Mouse (Mus musculus) megakaryocyte progenitor cell, adult 5-6 weeks (primary cell): Measurements from ENCODE around the gene Svs5. TPM values are rescaled to one million over a fixed set of nuclear protein-coding genes. Genes with fewer than 3 reads are reported as not detected.
A peak's percentile ranks its signal among the peaks of the same experiment; 100 is the strongest.

ENCODE experiments used
- ATAC-seq: replicated peaks from 2 replicates; pipeline ENCODE4 v1.8.0; 2016; ENCODE audit warnings: mild to moderate bottlenecking, moderate TSS enrichment, inconsistent platforms; ENCODE audit not compliant: poor library complexity
- total RNA-seq, 2 experiments: library from RNA; stranded (forward) in 1 of 2; stranded (reverse) in 1 of 2; fragments of 157-497, 149-512 nt in 1 of 2; fragments of 200-1000 nt in 1 of 2; gene quantifications; 2 replicates each; pipeline versions ENCODE4 v1.2.3 to v1.2.4; 2015 to 2017

Svs5 gene
- total RNA-seq, 2 experiments from 2014 or later = not detected

DNA sequence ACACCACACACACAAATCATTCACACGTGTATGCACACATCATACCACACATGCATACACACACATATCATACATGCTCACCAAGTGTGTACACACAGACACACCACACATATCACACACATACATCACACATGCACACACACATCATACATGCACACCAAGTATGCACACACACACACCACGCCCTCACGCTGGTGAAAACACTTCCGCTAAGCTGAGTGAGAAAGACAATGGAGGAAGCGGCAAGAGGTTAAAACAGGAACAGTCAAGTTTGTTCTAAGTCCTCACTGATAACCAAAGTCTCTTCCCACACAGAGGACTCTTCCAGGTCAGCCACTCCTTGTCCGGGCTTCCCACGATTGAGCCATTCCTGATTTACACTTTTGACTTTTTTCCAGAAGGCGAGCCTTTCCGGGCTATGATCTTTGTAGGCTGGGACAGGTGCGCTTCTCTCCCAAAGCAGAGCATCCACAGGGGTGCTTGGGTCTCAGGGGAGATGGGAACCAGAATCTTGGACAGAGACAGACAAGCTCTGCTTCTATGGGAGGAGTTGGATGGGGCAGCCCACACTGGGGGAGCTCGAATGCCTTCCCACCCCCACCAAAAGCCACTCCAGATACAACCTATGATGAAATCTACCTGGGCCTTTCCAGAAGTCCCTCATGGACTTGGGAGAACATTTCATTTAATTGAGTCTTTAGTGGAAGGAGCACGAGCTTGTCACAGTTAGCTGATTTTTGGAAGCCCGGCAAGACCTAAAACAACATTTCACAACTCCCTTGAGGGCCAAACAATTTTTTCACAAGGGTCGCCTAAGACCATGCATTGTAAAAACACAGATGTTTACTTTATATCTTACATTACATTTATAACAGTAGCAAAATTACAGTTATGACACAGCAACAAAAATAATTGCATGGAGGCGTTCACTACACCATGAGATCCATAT, 45.2 kb downstream of the Svs5 start:
- ATAC-seq = 0 out of 2 replicates have a peak, but pooled peaks have one; percentile 16

DNA sequence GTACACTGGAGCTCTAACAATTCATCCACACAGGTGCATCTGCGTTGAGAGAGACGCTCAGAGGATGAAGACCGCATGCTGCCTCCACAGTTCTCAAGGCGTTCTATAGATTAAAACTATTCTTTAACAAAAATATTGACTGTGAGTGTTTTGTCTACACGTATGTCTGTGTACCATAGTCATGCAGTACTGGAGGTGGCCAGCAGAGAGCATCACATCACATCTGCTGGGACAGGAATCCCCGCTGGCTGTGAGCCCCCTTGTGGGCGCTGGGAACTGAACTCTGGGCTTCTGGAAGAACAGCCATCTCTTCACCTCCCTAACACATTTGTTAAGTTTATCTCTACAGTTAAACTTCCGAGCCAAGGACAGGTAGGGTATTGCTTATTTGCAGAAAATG, 49.2 kb downstream of the Svs5 start:
- no peak for ATAC-seq

DNA sequence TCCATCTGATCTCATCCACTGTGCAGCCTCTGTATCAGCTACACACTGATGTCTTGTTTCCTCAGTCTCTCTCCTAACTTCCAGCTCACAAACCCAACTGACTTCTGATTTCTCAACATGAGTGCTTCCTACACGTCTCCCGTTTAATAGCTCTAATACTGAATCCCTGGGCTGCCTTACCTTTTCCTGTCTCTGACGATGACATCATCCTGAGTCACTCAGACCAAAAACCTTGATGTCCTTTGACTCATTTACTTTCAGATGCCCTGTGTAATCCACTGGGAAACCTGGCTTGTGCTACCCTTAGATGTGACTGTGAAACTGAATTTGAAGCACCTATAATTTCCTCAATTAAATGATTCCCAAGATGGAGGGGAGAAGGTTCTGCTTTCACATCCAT, 50.4 kb downstream of the Svs5 start:
- no peak for ATAC-seq

Other genes with a start within 250 kb of the Svs5 start
- 0.05 TPM in 1 of 2 replicates, not detected in the other for gene Kcns1, start 161.6 kb upstream of the Svs5 start, total RNA-seq (2015)
- gene Kcns1, start 161.6 kb upstream of the Svs5 start, total RNA-seq (2017) = 0.08 and 0.17 TPM in 2 replicates
- not detected in 2 replicates for gene Wfdc5, start 150.0 kb upstream of the Svs5 start, total RNA-seq (2015)
- not detected in 2 replicates for gene Wfdc5, start 150.0 kb upstream of the Svs5 start, total RNA-seq (2017)
- not detected in 2 replicates for gene Wfdc12, start 142.1 kb upstream of the Svs5 start, total RNA-seq (2015)
- not detected in 2 replicates for gene Wfdc12, start 142.1 kb upstream of the Svs5 start, total RNA-seq (2017)
- gene Wfdc15a, start 132.6 kb upstream of the Svs5 start, total RNA-seq (2015) = not detected in 2 replicates
- not detected in 2 replicates for gene Wfdc15a, start 132.6 kb upstream of the Svs5 start, total RNA-seq (2017)
- not detected in 2 replicates for gene Wfdc15b, start 111.1 kb upstream of the Svs5 start, total RNA-seq (2015)
- not detected in 2 replicates for gene Wfdc15b, start 111.1 kb upstream of the Svs5 start, total RNA-seq (2017)
- gene Svs2, start 94.3 kb upstream of the Svs5 start, total RNA-seq (2015) = not detected in 2 replicates
- gene Svs2, start 94.3 kb upstream of the Svs5 start, total RNA-seq (2017) = not detected in 2 replicates
- not detected in 2 replicates for gene Svs3b, start 76.1 kb upstream of the Svs5 start, total RNA-seq (2015)
- not detected in 2 replicates for gene Svs3b, start 76.1 kb upstream of the Svs5 start, total RNA-seq (2017)
- gene Svs4, start 54.3 kb upstream of the Svs5 start, total RNA-seq (2015) = not detected in 2 replicates
- not detected in 2 replicates for gene Svs4, start 54.3 kb upstream of the Svs5 start, total RNA-seq (2017)
- gene Svs3a, start 43.5 kb upstream of the Svs5 start, total RNA-seq (2015) = not detected in 2 replicates
- gene Svs3a, start 43.5 kb upstream of the Svs5 start, total RNA-seq (2017) = not detected in 2 replicates
- not detected in 2 replicates for gene Svs6, start 16.0 kb upstream of the Svs5 start, total RNA-seq (2015)
- not detected in 2 replicates for gene Svs6, start 16.0 kb upstream of the Svs5 start, total RNA-seq (2017)
- gene Slpi, start 56.4 kb downstream of the Svs5 start, total RNA-seq (2015) = 244 and 316 TPM in 2 replicates
- gene Slpi, start 56.4 kb downstream of the Svs5 start, total RNA-seq (2017) = 39.7 and 71.6 TPM in 2 replicates
- gene Rbpjl, start 70.4 kb downstream of the Svs5 start, total RNA-seq (2015) = not detected in 2 replicates
- gene Rbpjl, start 70.4 kb downstream of the Svs5 start, total RNA-seq (2017) = not detected in 2 replicates
- not detected in 2 replicates for gene Matn4, start 72.4 kb downstream of the Svs5 start, total RNA-seq (2015)
- gene Matn4, start 72.4 kb downstream of the Svs5 start, total RNA-seq (2017) = not detected in 2 replicates
- gene Sdc4, start 111.1 kb downstream of the Svs5 start, total RNA-seq (2015) = not detected in 2 replicates
- 0.41 TPM in 1 of 2 replicates, not detected in the other for gene Sdc4, start 111.1 kb downstream of the Svs5 start, total RNA-seq (2017)
- gene Sys1, start 124.2 kb downstream of the Svs5 start, total RNA-seq (2015) = 39.1 and 39.5 TPM in 2 replicates
- 11.2 and 20.0 TPM in 2 replicates for gene Sys1, start 124.2 kb downstream of the Svs5 start, total RNA-seq (2017)
- gene Gm20458, start 128.2 kb downstream of the Svs5 start, total RNA-seq (2015) = not detected in 2 replicates
- not detected in 2 replicates for gene Gm20458, start 128.2 kb downstream of the Svs5 start, total RNA-seq (2017)
- gene Trp53tg5, start 141.0 kb downstream of the Svs5 start, total RNA-seq (2015) = not detected in 2 replicates
- not detected in 2 replicates for gene Trp53tg5, start 141.0 kb downstream of the Svs5 start, total RNA-seq (2017)
- 1.1 and 2.7 TPM in 2 replicates for gene Dbndd2, start 153.4 kb downstream of the Svs5 start, total RNA-seq (2015)
- 0.04 and 0.47 TPM in 2 replicates for gene Dbndd2, start 153.4 kb downstream of the Svs5 start, total RNA-seq (2017)
- gene Pigt, start 164.8 kb downstream of the Svs5 start, total RNA-seq (2015) = 75.1 and 80.0 TPM in 2 replicates
- 34.3 and 42.0 TPM in 2 replicates for gene Pigt, start 164.8 kb downstream of the Svs5 start, total RNA-seq (2017)
- gene Wfdc2, start 229.7 kb downstream of the Svs5 start, total RNA-seq (2015) = not detected in 2 replicates
- gene Wfdc2, start 229.7 kb downstream of the Svs5 start, total RNA-seq (2017) = 1.8 TPM in 1 of 2 replicates, not detected in the other
- gene Spint3, start 240.7 kb downstream of the Svs5 start, total RNA-seq (2015) = not detected in 2 replicates
- gene Spint3, start 240.7 kb downstream of the Svs5 start, total RNA-seq (2017) = not detected in 2 replicates